Mouse (Mus musculus) brain, adult 2 months (tissue): ENCODE measurements around the gene 1700029J07Rik.

Experiments used
- DNase-seq: peaks from one replicate; pipeline ENCODE4 v3.0.0; 2011; ENCODE audit warnings: low read depth, low spot score

Gene 1700029J07Rik

GRCm38 (mm10) chr8:45950622-45951021 lies 24.4 kb downstream of the 1700029J07Rik start:
- no peak for DNase-seq

GRCm38 (mm10) chr8:45946283-45946682 lies 28.8 kb downstream of the 1700029J07Rik start:
- DNase-seq, result no peak

- DNase-seq, result peak; percentile 16
These were observed 38.1 kb downstream of the 1700029J07Rik start for GRCm38 (mm10) chr8:45936986-45937385.

- peak; percentile 94 for DNase-seq
These were observed 40.5 kb downstream of the 1700029J07Rik start, which contains the start of gene Ccdc110 for GRCm38 (mm10) chr8:45934582-45935014. Gene Ccdc110 (plus strand): TSS chr8:45934619.

- no peak for DNase-seq
These were observed 52.9 kb downstream of the 1700029J07Rik start for GRCm38 (mm10) chr8:45922116-45922515.

GRCm38 (mm10) chr8:45920392-45920791 lies 54.7 kb downstream of the 1700029J07Rik start:
- DNase-seq, result no peak

- DNase-seq, result peak; percentile 63
These were observed 56.2 kb downstream of the 1700029J07Rik start for GRCm38 (mm10) chr8:45918891-45919290.

GRCm38 (mm10) chr8:45917040-45917679 lies 57.9 kb downstream of the 1700029J07Rik start:
- DNase-seq, result peak; percentile 40

- no peak for DNase-seq
These were observed 58.6 kb downstream of the 1700029J07Rik start for GRCm38 (mm10) chr8:45916496-45916895.

- no peak for DNase-seq
These were observed 61.3 kb downstream of the 1700029J07Rik start for GRCm38 (mm10) chr8:45913707-45914106.

- no peak for DNase-seq
These were observed 68.8 kb downstream of the 1700029J07Rik start for GRCm38 (mm10) chr8:45906251-45906619.

GRCm38 (mm10) chr8:45905591-45906250 lies 69.3 kb downstream of the 1700029J07Rik start:
- DNase-seq, result no peak

GRCm38 (mm10) chr8:45903659-45904058 lies 71.4 kb downstream of the 1700029J07Rik start:
- DNase-seq, result no peak
